Mouse (Mus musculus): ENCODE measurements around the gene Il12a. TPM values are rescaled to one million over a fixed set of nuclear protein-coding genes. Genes with fewer than 3 reads are reported as not detected.
"Not testable (repeated sequence)": the region's sequence is repeated elsewhere in the genome, so short reads cannot be mapped to it uniquely, and the experiment has no call there.

Gene Il12a
- total and polyA plus RNA-seq, 2 experiments = not detected

- DNase-seq (ENCODE audit: extremely low read depth, low read depth, low spot score) = no peak
- TF ChIP-seq POLR2A (IDR thresholded peaks at IDR 0.05; ENCODE audit: extremely low read depth, insufficient read depth, low read length) (no peak), CTCF (IDR thresholded peaks at IDR 0.05; ENCODE audit: low read depth, low read length) (peak; percentile 46)
- H3K36me3 ChIP-seq (ENCODE audit: control insufficient read depth, insufficient read depth, low read length) = no peaks in the 10 kb centered on the region
- no peaks in the 10 kb centered on the region for H3K4me1 ChIP-seq (ENCODE audit: control insufficient read depth, insufficient read depth, low read length)
- H3K27ac ChIP-seq (replicated peaks; ENCODE audit: insufficient read depth, low read depth, low read length) = no peak overlapping the region
- no peaks in the 10 kb centered on the region for H3K79me2 ChIP-seq (ENCODE audit: control insufficient read depth, insufficient read depth, low read length)
- 48% methylated on average over 13 of the region's 13 CpGs for WGBS
- no peaks in the 10 kb centered on the region for H3K27me3 ChIP-seq (ENCODE audit: control insufficient read depth, insufficient read depth, low read length)
- no peak overlapping the region for H3K4me3 ChIP-seq (ENCODE audit: insufficient read depth, low read depth, low read length)
- H3K9ac ChIP-seq (ENCODE audit: low read depth, low read length) = no peak overlapping the region
Observed at GRCm38 (mm10) chr3:68720258-68720657, 29.8 kb downstream of the Il12a start.

- Histone ChIP-seq H3K27me3 (ENCODE audit: control insufficient read depth, insufficient read depth, low read length) (no peaks in the 10 kb centered on the region), H3K79me2 (ENCODE audit: control insufficient read depth, insufficient read depth, low read length) (no peaks in the 10 kb centered on the region), H3K4me3 (ENCODE audit: insufficient read depth, low read depth, low read length) (no peak overlapping the region), H3K27ac (replicated peaks; ENCODE audit: insufficient read depth, low read depth, low read length) (no peak overlapping the region), H3K4me1 (ENCODE audit: control insufficient read depth, insufficient read depth, low read length) (no peaks in the 10 kb centered on the region), H3K36me3 (ENCODE audit: control insufficient read depth, insufficient read depth, low read length) (no peaks in the 10 kb centered on the region), H3K9ac (ENCODE audit: low read depth, low read length) (no peak overlapping the region)
- WGBS = 81% methylated on average over 7 of the region's 7 CpGs
- DNase-seq (ENCODE audit: extremely low read depth, low read depth, low spot score) = no peak
- TF ChIP-seq POLR2A (IDR thresholded peaks at IDR 0.05; ENCODE audit: extremely low read depth, insufficient read depth, low read length) = no peak
- TF ChIP-seq CTCF (IDR thresholded peaks at IDR 0.05; ENCODE audit: low read depth, low read length) = no peak
Observed at GRCm38 (mm10) chr3:68741955-68742354, 51.5 kb downstream of the Il12a start.

- H3K79me2 ChIP-seq (ENCODE audit: control insufficient read depth, insufficient read depth, low read length) = no peaks in the 10 kb centered on the region
- no peaks in the 10 kb centered on the region for H3K4me1 ChIP-seq (ENCODE audit: control insufficient read depth, insufficient read depth, low read length)
- no peak overlapping the region for H3K27ac ChIP-seq (replicated peaks; ENCODE audit: insufficient read depth, low read depth, low read length)
- no peaks in the 10 kb centered on the region for H3K27me3 ChIP-seq (ENCODE audit: control insufficient read depth, insufficient read depth, low read length)
- no peak overlapping the region for H3K9ac ChIP-seq (ENCODE audit: low read depth, low read length)
- TF ChIP-seq CTCF (IDR thresholded peaks at IDR 0.05; ENCODE audit: low read depth, low read length) = no peak
- no peak for TF ChIP-seq POLR2A (IDR thresholded peaks at IDR 0.05; ENCODE audit: extremely low read depth, insufficient read depth, low read length)
- H3K36me3 ChIP-seq (ENCODE audit: control insufficient read depth, insufficient read depth, low read length) = no peaks in the 10 kb centered on the region
- DNase-seq (ENCODE audit: extremely low read depth, low read depth, low spot score) = no peak
- no peak overlapping the region for H3K4me3 ChIP-seq (ENCODE audit: insufficient read depth, low read depth, low read length)
- 81% methylated on average over 9 of the region's 9 CpGs for WGBS
Observed at GRCm38 (mm10) chr3:68742718-68743471, 52.5 kb downstream of the Il12a start.

- WGBS = 72% methylated on average over 3 of the region's 3 CpGs
- H3K36me3 ChIP-seq (ENCODE audit: control insufficient read depth, insufficient read depth, low read length) = no peaks in the 10 kb centered on the region
- no peak overlapping the region for H3K9ac ChIP-seq (ENCODE audit: low read depth, low read length)
- no peak overlapping the region for H3K27ac ChIP-seq (replicated peaks; ENCODE audit: insufficient read depth, low read depth, low read length)
- H3K4me1 ChIP-seq (ENCODE audit: control insufficient read depth, insufficient read depth, low read length) = no peaks in the 10 kb centered on the region
- no peak for DNase-seq (ENCODE audit: extremely low read depth, low read depth, low spot score)
- H3K27me3 ChIP-seq (ENCODE audit: control insufficient read depth, insufficient read depth, low read length) = no peaks in the 10 kb centered on the region
- no peaks in the 10 kb centered on the region for H3K79me2 ChIP-seq (ENCODE audit: control insufficient read depth, insufficient read depth, low read length)
- H3K4me3 ChIP-seq (ENCODE audit: insufficient read depth, low read depth, low read length) = no peak overlapping the region
- TF ChIP-seq CTCF (IDR thresholded peaks at IDR 0.05; ENCODE audit: low read depth, low read length) (no peak), POLR2A (IDR thresholded peaks at IDR 0.05; ENCODE audit: extremely low read depth, insufficient read depth, low read length) (no peak)
Observed at GRCm38 (mm10) chr3:68743472-68743732, 53.0 kb downstream of the Il12a start.

- H3K79me2 ChIP-seq (ENCODE audit: control insufficient read depth, insufficient read depth, low read length) = no peaks in the 10 kb centered on the region
- no peak overlapping the region for H3K9ac ChIP-seq (ENCODE audit: low read depth, low read length)
- no peaks in the 10 kb centered on the region for H3K27me3 ChIP-seq (ENCODE audit: control insufficient read depth, insufficient read depth, low read length)
- no peak for TF ChIP-seq POLR2A (IDR thresholded peaks at IDR 0.05; ENCODE audit: extremely low read depth, insufficient read depth, low read length)
- TF ChIP-seq CTCF (IDR thresholded peaks at IDR 0.05; ENCODE audit: low read depth, low read length) = 0 out of 2 replicates have a peak, but pooled peaks have one; percentile 31
- H3K27ac ChIP-seq (replicated peaks; ENCODE audit: insufficient read depth, low read depth, low read length) = no peak overlapping the region
- peak; percentile 18 for DNase-seq (ENCODE audit: extremely low read depth, low read depth, low spot score)
- 70% methylated on average over 1 of the region's 1 CpGs for WGBS
- no peak overlapping the region for H3K4me3 ChIP-seq (ENCODE audit: insufficient read depth, low read depth, low read length)
- no peaks in the 10 kb centered on the region for H3K4me1 ChIP-seq (ENCODE audit: control insufficient read depth, insufficient read depth, low read length)
- no peaks in the 10 kb centered on the region for H3K36me3 ChIP-seq (ENCODE audit: control insufficient read depth, insufficient read depth, low read length)
Observed at GRCm38 (mm10) chr3:68744162-68744561, 53.7 kb downstream of the Il12a start.

- no peaks in the 10 kb centered on the region for H3K79me2 ChIP-seq (ENCODE audit: control insufficient read depth, insufficient read depth, low read length)
- WGBS = 88% methylated on average over 5 of the region's 5 CpGs
- H3K9ac ChIP-seq (ENCODE audit: low read depth, low read length) = no peak overlapping the region
- no peak for DNase-seq (ENCODE audit: extremely low read depth, low read depth, low spot score)
- no peak overlapping the region for H3K27ac ChIP-seq (replicated peaks; ENCODE audit: insufficient read depth, low read depth, low read length)
- no peaks in the 10 kb centered on the region for H3K36me3 ChIP-seq (ENCODE audit: control insufficient read depth, insufficient read depth, low read length)
- no peaks in the 10 kb centered on the region for H3K4me1 ChIP-seq (ENCODE audit: control insufficient read depth, insufficient read depth, low read length)
- TF ChIP-seq POLR2A (IDR thresholded peaks at IDR 0.05; ENCODE audit: extremely low read depth, insufficient read depth, low read length) = no peak
- no peak for TF ChIP-seq CTCF (IDR thresholded peaks at IDR 0.05; ENCODE audit: low read depth, low read length)
- H3K4me3 ChIP-seq (ENCODE audit: insufficient read depth, low read depth, low read length) = no peak overlapping the region
- H3K27me3 ChIP-seq (ENCODE audit: control insufficient read depth, insufficient read depth, low read length) = no peaks in the 10 kb centered on the region
Observed at GRCm38 (mm10) chr3:68745033-68745432, 54.6 kb downstream of the Il12a start.

GRCm38 (mm10) chr3:68746282-68746681, 55.8 kb downstream of the Il12a start:
- H3K4me3 ChIP-seq (ENCODE audit: insufficient read depth, low read depth, low read length); H3K27ac ChIP-seq (replicated peaks; ENCODE audit: insufficient read depth, low read depth, low read length); DNase-seq (ENCODE audit: extremely low read depth, low read depth, low spot score); H3K36me3 ChIP-seq (ENCODE audit: control insufficient read depth, insufficient read depth, low read length); H3K4me1 ChIP-seq (ENCODE audit: control insufficient read depth, insufficient read depth, low read length); H3K79me2 ChIP-seq (ENCODE audit: control insufficient read depth, insufficient read depth, low read length); H3K27me3 ChIP-seq (ENCODE audit: control insufficient read depth, insufficient read depth, low read length); H3K9ac ChIP-seq (ENCODE audit: low read depth, low read length): not testable (repeated sequence)
- WGBS = 79% methylated on average over 4 of the region's 4 CpGs

Data from liver, adult 2 months (tissue).